Mouse (Mus musculus): ENCODE results near the gene Kifc3.
"Not testable (repeated sequence)": the region's sequence is repeated elsewhere in the genome, so short reads cannot be mapped to it uniquely, and the experiment has no call there.

Kifc3 gene

DNA sequence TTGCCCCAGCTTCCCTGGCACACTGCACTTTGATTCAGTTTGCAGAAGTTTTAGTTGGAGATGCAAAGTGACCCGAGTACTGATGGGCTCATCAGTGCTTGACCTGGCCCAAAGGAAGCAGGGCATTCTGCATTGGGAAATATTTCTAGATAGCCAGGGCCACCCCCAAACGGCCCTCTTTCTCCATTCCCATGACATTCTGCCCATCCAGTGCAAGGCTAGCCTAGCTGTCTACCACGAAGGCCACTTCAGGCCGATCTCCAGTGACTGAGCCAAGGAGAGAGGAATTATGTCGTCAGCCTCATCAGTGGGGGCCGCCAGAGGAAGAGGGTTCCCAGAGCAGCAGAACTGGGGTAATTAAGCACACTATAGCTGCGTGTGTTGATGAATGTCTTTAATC is 1.1 kb downstream of the Kifc3 start:
- no peak for DNase-seq

DNA sequence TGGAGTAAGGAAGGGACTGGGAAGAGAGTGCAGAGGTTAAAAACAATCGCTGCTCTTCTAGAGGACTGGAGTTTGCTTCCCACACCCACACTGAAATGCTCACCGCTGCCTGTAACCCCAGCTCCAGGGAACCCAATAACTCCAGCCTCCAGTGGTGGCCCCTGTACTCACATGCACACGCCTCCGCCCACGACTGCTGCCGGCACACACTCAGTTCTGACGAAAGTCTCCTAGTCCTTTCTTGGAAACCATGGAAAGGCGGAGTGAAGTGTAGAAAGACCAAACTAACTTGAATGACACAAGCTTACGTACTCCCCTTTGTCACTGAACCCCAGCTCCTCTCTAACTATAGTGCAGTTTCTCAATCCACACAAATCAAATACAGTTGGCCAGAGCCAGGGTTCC is 2.6 kb downstream of the Kifc3 start:
- DNase-seq: no peak

DNA sequence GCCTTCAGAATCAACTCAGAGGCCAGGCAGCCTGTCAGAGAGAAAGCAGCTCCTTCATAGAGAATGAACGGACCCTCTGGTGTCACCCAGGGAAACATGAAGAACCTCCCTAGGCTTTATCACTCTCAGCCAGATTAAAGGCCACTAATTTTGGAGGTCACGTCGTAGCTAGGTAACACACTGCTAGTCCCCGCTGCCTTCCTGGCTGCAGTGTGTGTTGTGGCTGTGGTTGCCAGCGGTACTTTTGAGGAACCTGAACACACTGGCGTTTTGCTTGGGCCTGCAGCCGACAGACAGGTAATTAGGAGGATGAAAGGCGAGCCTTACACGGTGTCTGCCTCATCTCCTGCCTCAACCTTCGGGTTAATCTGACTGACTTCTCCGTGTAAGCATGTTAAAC is 6.9 kb downstream of the Kifc3 start:
- no peak for DNase-seq

DNA sequence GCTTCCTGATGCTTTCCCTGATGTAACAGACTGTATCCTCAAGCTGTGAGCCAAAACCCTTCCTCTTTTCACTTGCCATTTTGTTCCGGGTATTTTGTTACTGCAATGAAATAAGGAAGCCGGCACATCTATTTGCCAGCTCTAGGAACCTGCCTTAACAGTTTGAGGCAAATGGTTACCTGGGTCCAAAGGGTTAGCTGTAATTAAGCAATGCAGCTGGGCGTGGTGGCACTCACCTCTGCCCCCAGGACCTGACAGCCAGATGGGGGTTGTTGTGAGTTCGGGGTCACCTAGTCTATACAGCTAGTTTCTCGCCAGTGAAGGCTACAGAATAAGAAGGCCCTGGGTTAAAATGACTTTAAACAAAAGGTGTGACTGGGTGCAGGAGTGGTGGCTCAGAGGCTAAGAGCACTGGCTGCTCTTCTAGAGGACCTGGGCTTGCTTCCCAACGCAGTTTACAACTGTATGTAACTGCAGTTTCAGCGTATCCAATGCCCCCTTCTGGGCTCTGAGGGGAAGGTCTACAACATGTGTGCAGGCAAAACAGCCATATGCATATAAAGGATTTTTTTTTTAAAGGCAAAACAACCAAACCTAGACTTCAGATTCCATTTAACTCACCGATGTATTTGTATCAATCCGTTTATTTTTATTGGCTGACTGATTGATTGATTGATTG is 11.0 kb downstream of the Kifc3 start:
- DNase-seq: no peak

DNA sequence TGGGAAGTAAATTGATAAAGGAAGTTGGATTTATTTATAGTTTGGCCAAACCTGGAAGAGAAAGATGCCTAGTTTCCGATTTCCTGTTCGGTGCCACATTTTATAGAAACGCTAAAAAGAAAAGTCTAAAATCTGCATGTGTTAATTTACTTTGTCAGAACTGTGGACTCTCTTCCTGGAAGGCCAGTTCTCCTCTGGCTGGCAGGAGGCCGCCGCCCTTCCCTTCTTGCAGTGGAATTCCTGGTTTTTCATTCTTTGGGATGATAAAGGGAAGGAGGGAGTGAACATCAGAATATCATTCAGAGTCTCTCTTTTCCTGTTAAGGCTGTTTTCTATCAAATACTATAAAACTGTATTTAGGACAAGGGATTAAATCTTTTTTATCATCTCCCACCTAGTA is 15.0 kb downstream of the Kifc3 start:
- no peak for DNase-seq

DNA sequence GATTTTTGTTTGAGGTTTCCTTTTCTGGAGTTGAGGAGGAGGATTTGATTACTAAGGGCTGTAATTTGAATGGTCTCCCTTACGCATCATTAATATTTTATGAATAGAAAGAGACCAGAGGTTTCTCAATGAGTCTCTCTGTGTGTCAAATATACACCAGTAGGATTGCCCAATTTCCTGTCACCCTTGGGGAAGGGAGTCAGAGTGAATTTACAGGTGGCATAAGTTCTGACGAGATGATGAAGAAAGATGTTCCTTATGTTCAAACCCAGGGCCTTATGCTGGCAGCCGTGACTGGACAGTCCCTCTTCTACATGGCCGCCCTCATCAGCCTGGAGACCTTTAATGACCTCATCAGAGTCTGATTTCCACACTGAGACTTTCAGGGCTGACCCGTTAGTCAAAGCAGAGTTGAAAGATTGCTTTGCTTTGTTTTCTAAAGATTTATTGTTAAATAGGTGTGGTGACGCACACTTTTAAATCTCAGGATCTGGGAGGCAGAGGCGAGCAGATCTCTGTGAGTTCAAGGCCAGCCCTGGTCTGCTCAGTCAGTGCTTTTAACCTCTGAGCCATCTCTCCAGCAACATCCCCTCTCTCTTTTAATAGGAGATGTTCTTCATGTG is 16.6 kb downstream of the Kifc3 start:
- DNase-seq: no peak

DNA sequence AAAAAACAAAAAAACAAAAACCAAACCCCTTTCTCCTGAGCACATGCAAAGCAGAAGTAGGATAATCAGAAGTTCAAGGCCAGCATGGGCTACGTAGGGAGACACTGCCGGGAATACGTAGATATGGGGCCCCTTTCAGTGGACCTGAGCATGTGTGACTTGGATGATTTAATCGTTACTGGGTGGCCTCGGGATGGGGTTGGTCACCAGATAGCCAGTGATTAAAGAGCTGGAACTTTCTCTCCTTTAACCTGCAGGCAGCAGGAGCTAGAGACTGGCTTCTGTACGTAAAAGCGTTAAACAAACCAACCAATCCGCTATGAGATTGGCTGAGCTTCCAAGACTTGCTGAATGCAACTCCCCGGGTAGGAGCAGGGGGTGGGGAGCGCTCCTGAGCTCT is 17.5 kb downstream of the Kifc3 start:
- no peak for DNase-seq

DNA sequence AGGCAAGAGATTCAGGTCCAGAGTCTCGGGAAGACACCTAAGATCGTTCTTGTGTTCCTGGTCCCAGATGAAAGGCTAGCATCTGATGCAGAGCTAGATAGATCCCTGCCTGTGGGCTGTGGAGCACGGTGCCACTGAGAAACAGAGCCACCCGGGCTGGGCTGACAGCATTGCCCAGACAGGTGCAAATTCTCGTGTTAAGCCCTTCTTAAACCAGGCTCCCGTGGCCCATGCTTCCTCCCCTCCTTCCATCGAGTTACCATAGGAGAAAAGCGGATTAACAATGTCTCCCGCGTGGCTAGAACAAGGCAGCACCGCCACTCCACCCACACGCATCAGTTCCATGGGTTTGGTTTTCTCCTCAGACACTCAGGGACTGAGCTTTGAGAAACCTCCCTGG is 18.4 kb downstream of the Kifc3 start:
- DNase-seq: no peak

DNA sequence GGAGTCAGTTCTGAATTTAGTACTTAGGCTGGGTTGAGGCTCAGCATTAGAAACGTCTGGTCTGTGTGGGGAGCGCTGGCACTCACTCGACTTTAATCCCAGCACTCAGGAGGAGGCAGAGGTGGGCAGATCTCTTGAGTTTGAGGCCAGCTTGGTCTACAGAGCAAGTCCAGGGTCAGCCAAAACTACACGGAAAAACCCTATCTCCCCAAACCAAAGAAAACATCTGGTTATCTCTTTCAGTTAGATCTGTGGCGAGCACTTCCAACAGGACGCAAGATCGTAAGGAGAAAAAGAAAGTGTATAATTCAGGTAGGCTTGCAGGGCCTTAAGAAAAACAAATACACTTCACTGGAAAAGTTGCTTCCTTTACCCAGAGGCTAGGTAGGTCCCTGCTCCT is 20.8 kb downstream of the Kifc3 start:
- no peak for DNase-seq

DNA sequence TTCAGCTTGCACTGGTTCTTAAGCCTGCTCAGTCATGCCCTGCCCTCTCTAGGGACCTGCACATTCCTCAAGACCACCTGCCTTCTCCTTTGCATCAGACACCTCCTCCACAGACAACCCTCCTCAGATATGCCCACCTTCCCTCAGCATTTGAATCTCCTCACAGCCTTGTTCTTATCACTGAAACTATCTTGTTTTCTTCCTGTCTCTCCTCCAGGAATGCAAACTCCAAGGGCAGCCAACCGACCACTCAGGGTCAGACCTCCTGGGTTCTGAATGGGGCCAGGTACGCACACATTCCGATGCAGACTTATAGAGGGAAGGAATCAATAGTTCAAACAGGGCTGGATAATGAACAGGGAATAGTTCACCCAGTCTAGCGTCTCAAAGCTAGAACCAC is 24.4 kb downstream of the Kifc3 start:
- no peak for DNase-seq

DNA sequence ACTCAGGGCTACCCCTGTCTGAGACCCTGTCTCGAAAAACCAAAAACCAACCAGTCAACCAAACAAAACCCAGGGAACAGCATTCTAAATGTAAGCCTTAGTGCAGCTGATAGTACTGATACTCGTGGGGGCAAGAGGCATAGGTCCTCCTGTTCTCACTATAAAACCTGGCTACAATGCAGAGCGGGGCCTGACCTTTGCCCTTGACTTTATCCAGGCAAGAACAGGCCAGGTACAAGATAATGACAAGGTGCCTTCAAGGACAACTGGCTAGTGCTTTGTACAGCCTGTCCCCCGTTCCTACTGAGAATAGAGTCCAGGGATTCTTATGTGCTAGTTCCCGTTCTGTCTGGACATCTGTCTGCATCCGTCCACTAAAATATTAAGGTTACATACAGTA is 25.6 kb downstream of the Kifc3 start:
- no peak for DNase-seq

DNA sequence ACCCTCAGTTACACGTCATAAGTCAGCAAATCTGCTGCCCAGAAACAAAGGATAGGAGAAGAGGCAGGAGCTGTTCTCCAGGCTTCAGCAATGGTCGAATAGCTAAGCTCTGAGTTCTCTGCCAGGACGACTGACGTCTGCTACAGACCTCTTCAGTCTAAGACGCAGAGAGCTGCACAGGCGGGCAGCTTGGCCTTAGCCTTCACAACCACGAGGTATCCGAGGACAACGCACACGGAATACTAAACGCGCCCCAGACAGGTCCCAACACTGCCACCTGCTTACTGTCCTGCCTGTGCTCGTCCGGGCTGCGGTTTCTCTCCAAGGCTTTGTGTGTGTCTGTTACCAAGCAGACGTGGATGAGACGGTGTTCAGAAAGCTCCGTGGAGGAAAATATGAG is 26.8 kb downstream of the Kifc3 start:
- no peak for DNase-seq

DNA sequence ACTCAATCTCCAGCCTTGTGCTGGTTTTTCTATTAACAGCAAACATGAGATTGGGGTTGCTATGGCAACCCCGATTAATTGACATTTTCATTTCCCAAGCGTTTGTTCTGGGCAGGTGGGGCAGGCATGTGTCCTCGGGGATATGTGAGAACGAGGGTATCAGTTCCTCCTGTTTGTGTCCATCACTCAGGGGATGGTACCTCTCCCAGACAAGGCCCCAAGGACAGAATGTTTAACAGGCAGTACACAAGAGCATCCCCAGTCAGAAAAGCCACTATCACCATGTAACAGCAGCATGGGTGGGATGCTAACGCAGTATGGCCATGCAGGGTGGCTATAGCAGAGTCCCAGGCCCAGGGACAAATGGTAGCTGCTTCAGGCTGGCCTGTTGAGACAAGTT is 27.3 kb downstream of the Kifc3 start:
- DNase-seq: no peak

DNA sequence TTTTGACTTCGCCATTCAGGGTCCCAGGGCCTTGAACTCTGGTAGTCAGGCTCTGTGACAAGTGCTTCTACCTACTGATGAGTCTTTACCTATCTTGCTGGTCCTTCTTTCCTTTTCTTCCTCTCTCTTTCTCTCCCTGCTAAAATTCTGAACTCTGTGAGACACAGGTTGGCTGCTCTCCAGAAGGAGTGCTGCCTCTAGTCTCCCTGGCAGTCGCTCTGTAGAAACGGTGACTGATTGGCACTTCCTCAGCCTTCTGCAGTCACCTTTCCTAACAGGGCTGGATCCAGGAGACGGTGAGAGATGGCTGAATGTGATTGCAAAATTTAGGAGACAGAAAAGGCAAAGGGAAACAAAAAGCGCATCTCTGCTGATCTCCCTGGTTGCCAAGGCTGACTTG is 30.2 kb downstream of the Kifc3 start:
- DNase-seq: no peak

DNA sequence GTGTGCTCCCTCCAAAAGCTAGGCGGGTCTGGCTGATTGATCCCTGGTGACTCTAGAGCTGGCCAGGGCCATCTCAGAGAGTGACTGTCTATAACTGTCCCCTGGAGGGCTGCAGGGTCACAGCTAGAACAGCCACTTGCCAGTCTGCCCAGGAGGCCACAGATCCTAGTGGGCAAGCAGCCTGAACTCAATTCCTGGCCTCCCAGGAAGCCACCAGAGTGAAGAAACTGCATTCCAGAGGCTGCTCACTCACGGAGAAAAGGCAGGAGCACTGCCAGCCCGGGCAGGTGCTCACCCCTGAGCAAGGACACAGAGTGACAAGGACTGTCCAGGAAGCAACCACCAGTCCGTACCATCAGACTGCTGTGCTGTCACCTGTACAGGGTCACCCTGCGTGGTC is 34.9 kb downstream of the Kifc3 start:
- no peak for DNase-seq

DNA sequence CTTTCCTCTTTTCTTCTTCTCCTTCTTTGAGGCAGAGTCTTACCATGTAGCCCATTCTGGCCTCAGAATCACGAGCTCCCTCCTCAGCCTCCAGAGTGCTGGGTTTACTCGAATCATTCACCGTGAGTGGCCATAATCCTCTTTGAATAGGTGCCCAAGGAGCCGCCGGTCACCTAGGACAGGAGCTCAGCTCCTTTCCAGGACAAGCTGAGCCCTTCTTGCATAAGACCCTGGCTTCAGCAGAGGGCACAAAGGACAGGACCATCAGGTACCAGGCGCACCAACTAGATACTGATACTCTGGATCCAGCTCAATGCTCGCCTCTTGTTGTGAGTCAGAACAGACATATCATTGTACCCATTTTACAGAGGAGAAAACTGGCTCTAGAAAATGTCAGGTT is 36.2 kb downstream of the Kifc3 start:
- DNase-seq: no peak

DNA sequence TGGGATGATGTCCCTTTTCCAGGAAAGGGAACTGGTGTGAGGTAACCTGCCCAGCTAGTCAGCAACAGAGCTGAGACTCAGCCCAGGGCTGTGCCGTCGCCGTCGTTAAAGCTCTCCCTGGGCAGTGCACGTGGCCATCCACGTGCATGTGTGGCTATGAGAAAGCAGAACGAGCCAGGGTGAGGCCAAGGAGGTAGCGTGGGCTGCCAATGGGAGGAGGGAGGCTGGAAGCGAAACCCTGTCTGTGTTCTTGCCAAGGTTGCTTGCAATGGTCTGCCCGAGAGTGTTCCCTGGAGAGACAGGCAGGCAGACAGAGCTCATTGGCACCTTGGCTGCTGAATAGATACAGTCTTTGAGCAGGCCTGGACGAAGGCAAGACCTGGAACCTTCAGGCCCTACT is 36.7 kb downstream of the Kifc3 start:
- no peak for DNase-seq

DNA sequence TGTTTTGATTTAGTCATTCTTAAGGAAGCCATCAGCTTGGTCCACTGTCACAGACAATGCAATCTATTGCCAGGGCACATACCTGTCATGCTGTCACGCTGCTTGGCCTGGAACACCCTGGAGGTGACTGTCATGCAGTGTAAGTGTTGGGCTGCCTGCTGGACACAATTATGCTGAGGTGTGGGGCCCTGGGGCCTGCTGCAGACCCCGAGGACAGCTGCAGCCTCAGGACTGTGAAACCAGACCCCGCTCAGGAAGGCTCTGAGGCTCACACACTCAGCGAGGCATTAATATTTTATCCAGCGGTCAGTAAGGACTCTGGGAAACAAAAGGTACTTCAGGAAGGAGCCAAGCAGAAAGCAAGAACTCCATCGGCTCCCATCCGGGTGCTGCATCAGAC is 38.1 kb downstream of the Kifc3 start:
- no peak for DNase-seq

DNA sequence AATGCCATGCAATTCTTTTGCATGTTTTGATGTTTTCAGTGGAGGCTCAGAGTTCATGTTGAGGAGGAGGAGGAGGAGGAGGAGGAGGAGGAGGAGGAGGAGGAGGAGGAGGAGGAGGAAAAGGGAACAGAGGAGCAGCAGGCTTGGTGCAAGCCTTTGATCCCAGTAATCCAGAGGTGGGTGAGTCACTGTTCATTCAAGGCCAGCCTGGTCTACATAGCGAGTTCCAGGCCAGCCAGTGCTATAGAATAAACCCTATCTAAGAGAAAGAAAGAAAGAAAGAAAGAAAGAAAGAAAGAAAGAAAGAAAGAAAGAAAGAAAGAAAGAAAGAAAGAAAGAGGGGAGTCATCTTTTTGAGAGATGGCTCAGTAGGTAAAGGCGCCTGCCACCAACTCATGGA is 38.6 kb downstream of the Kifc3 start:
- DNase-seq: not testable (repeated sequence)

DNA sequence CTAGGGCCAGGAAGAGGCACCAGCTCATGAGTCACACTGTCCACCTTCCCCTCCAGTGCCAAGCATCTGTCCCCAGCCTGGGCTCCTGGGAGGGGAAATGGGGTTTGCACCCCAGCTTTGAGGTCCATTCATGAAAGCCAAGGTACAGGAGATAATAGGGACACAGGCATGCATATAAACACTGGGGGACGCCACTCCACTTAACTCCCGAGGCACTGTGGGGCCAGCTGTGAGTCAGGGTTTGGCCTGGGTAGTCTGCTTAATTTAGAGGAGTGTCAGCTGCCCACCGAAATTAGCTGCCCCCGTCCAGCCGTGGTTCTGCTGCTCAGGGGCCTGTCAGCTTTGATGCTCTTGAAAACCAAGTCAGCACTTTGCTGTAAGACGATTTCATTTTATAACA is 39.8 kb downstream of the Kifc3 start:
- no peak for DNase-seq

DNA sequence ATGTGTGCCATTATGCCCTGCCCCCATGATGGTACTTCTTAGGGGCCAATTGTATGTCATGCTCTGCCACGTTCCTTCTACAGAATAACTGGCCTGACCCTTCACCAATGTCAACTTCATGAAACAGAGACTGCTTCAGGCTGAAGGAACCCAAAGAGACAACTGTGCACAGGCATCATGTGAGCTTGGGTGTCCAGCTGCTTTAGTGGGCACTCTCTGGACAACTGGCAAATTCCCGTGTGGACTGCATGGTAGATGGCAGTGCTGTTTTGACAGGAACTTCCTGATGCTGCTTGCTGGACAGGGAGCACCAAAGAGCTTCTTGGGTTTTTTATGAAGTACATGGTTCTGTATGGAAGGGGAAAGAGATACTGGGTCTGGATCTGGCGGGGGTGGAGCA is 43.3 kb downstream of the Kifc3 start:
- DNase-seq: no peak

DNA sequence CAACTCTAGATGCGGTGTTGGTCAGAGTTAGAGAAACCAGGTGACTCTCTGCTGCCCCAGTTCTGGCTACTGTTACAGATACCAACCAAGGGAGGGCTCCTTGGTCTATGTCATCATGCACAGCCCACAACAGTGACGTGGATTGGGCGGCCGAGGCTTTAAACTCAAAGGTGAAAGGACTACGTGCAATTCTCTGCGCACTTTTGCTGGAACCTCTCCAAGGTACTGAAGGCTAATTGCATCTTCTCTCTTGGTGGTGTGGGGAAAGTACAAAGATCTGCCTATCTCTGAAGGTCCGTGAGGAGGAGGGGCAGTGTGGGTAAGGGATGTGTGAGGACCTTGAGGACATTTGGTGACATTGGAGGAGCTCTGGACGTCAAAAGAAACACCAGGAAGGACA is 44.0 kb downstream of the Kifc3 start:
- DNase-seq: no peak

DNA sequence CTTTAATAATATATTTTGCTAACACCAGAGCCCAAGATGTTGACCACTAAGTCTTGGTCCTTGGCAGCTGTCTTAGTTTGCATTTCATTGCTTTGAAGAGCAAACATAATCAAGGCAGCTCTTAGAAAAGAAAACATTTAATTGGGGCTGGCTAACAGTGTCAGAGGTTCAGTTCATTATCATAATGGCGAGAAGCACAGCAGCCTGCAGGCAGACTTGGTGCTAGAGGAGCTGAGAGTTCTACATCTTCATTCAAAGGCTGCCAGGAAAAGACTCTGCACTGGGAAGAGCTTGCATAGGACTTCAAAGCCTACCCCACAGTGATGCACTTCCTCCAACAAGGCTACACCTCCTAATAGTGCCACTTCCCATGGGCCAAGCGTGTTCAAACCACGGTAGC is 45.5 kb downstream of the Kifc3 start:
- DNase-seq: no peak

DNA sequence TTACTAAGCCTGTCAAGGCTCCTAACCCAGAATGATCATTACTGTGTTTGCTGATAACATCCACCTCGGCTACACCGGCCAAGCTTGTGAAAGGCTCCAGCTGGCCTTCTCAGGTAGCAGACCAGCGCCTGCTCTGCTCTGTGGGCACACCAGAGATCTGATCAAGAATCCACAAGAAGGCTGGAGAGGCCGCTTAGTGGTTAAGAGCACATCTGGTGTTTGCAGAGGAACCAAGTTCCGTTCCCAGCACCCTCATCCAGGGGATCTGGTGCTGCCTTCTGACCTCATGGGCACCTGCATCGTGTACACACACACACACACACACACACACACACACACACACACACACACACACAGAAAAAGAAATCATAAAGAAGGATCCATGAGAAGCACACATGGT is 46.5 kb downstream of the Kifc3 start:
- DNase-seq: no peak

DNA sequence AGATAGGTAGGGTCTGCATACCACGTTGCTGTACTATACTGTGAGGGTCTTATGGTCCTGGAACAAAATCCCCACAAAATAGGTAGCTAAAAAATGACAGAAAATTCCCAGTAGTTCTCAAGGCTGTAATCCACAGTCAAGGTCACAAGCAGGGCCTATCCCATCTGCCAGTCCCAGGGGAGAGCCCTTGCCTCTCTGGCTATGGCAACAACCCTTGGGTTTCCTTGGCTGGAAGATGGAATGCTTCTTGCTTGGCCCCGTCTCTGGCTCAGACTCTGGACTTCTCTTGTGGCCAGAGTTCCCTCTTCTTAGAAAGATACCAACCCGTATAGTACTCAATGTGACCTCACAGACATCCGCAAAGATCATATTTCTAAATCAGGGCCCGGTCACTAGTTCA is 47.3 kb downstream of the Kifc3 start:
- no peak for DNase-seq
